Mouse (Mus musculus): ENCODE results near the gene Trp53tg5.

- TF ChIP-seq CTCF (IDR thresholded peaks at IDR 0.05): no peak
- TF ChIP-seq EP300 (IDR thresholded peaks at IDR 0.05): no peak
Measured at GRCm38 (mm10) chr2:164436961-164437360, 36.6 kb downstream of the Trp53tg5 start.

Measured in lung, postnatal 0 days (tissue).